Mouse (Mus musculus): ENCODE measurements around the gene Slc35f1. TPM values are rescaled to one million over a fixed set of nuclear protein-coding genes. Genes with fewer than 3 reads are reported as not detected.
"Not testable (repeated sequence)": the region's sequence is repeated elsewhere in the genome, so short reads cannot be mapped to it uniquely, and the experiment has no call there.

Slc35f1 gene
- polyA plus RNA-seq, 1 experiment from 2014 or later = 10.3 TPM

DNA sequence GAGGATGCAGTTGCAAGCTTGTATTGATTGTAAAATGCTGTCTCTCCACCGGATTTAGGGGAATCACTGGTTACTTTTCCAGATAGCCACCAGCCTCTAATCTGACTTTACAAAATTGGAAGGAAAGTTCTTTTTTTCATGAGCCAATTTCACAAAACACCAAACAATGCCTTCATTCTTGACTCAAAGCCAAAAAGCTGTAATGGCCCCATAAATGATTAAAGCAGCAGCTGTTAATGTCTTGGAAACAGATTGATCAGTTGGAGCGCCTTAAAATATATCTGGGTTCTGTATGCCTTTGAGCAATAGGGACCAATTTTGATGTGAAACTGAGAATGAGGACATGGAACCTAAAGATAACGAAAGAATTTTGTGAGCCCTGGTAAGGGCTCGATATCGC lies 174.6 kb downstream of the Slc35f1 start:
- DNase-seq (ENCODE audit: low read depth, low spot score) = no peak
- ChIA-PET CTCF (no interaction called here), POLR2A (no interaction called here)
- ATAC-seq = no peak
- TF ChIP-seq CTCF (IDR thresholded peaks at IDR 0.05) = no peak
- H3K27me3 ChIP-seq = no peaks in the 10 kb centered on the region
- in situ Hi-C loops (cut with MboI; ENCODE audit: low pct_unique_long_range_greater_than_20kb) = no loop called here

DNA sequence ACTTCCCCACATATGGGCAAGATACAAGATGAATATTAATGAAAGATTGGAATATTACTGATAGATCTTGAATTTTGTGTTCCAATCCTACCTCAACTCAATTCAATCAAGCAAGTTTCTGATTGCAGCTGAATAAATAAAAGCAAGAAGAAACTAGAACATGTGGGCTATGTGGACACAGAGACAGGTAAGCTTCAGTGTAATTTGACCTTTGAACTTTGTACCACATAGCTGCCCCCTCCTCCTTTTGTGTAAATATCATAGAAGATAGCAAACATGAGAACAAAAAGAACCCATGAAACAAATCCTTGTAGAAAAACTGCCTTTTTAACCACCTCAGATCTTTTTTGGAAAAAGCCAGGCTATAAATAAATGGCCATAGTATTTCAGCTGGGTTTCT lies 180.8 kb downstream of the Slc35f1 start:
- DNase-seq (ENCODE audit: low read depth, low spot score) (no peak), ATAC-seq (no peak)
- CTCF ChIA-PET = no interaction called here
- POLR2A ChIA-PET = no interaction called here
- H3K27me3 ChIP-seq = no peaks in the 10 kb centered on the region
- in situ Hi-C loops (cut with MboI; ENCODE audit: low pct_unique_long_range_greater_than_20kb) = no loop called here
- TF ChIP-seq CTCF (IDR thresholded peaks at IDR 0.05) = no peak

DNA sequence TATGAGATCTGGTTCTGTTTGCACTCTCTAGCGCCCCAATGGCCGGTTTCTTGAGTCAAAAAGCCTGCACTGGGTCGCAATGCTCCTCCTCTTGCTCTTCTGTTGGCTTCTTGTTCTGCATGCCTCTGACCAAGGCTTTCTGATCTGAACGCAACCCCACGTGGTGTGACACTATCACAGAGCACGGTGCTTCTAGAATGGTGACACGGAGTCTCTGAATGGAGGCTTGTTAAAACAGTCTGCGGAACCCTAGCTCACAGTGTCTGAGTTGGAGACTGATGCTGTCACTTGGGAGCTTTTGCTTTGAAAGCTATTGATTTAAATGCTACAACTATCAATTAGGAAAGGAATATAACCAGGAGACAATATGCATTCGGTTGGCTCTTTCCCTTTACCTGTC lies 183.8 kb downstream of the Slc35f1 start:
- ChIA-PET CTCF (interaction anchor here (1.0 to 1.4 kb wide), 2 partner anchors 46 to 231 kb away, joined by 3 read pairs; no protein-coding TSS in a partner anchor), POLR2A (no interaction called here)
- no peaks in the 10 kb centered on the region for H3K27me3 ChIP-seq
- TF ChIP-seq CTCF (IDR thresholded peaks at IDR 0.05) = no peak
- in situ Hi-C loops (cut with MboI; ENCODE audit: low pct_unique_long_range_greater_than_20kb) = no loop called here
- DNase-seq (ENCODE audit: low read depth, low spot score) (no peak), ATAC-seq (no peak)

DNA sequence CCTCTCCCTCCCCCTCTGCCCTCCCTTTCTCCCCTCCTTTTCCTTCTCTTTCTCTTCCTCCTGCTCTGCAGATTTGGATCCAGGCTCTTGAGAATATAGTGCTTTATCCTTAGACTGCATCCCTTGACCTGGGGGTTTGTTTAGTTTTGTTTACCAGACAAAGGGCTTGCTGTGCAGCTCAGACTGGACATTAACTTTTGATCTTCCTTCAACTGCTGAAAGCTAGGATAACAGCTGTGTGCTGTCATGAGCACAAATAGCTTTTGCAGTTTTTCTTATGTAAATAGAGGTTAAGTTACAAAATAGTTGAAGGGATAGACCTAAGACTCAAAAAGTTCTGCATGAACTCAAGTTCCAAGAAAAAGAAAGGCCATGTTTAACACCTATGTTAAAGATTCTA lies 184.4 kb downstream of the Slc35f1 start:
- ChIA-PET CTCF (interaction anchor here (1.4 kb wide), 1 partner anchor 45 kb away, joined by 3 read pairs; no protein-coding TSS in a partner anchor), POLR2A (no interaction called here)
- ATAC-seq = no peak
- DNase-seq (ENCODE audit: low read depth, low spot score) = no peak
- H3K27me3 ChIP-seq = no peaks in the 10 kb centered on the region
- no peak for TF ChIP-seq CTCF (IDR thresholded peaks at IDR 0.05)
- in situ Hi-C loops (cut with MboI; ENCODE audit: low pct_unique_long_range_greater_than_20kb) = no loop called here

DNA sequence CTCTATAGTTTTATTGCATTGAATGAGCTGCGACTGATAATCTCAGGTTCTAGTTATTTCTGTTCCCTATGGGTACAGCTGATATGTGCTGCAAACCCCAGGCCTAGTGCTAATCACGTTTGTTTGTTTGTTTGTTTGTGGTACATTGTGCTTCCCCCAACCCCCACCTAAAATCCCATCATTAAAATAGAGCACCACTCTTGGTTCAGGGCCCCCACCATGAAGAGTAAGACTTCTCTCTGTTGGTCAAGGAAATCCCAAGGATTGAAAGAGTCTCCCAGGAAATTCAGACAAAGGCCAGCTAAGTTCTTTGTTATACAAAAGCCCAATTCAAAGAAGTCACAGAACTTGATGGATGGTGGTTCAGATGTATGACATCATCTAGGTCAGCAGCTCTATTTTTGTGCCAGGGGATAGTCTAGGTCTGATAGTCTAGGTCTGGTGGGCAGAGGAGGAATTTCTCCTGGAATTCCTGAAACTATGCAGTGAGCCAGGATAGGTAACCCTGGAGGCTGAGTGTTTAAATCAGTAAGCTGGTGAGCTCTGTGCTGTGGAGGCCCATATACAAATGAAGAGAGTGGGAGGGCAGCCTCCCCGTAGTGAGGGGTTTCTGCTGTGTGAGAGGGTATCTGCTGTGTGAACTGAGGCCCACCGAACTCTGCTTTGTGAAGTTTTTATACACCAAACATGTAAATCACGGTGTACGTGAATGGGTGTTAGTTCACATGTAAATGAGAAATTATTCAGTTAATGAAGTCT lies 187.1 kb downstream of the Slc35f1 start:
- POLR2A ChIA-PET = interaction anchor here (0.5 kb wide), 1 partner anchor 89 kb away, joined by 3 read pairs; no protein-coding TSS in a partner anchor
- TF ChIP-seq CTCF (IDR thresholded peaks at IDR 0.05) = no peak
- H3K27me3 ChIP-seq = no peaks in the 10 kb centered on the region
- CTCF ChIA-PET = interaction anchor here (1.5 kb wide), 1 partner anchor 8 kb away, joined by 4 read pairs; no protein-coding TSS in a partner anchor
- no peak for DNase-seq (ENCODE audit: low read depth, low spot score)
- in situ Hi-C loops (cut with MboI; ENCODE audit: low pct_unique_long_range_greater_than_20kb) = no loop called here
- peak; percentile 57 for ATAC-seq

DNA sequence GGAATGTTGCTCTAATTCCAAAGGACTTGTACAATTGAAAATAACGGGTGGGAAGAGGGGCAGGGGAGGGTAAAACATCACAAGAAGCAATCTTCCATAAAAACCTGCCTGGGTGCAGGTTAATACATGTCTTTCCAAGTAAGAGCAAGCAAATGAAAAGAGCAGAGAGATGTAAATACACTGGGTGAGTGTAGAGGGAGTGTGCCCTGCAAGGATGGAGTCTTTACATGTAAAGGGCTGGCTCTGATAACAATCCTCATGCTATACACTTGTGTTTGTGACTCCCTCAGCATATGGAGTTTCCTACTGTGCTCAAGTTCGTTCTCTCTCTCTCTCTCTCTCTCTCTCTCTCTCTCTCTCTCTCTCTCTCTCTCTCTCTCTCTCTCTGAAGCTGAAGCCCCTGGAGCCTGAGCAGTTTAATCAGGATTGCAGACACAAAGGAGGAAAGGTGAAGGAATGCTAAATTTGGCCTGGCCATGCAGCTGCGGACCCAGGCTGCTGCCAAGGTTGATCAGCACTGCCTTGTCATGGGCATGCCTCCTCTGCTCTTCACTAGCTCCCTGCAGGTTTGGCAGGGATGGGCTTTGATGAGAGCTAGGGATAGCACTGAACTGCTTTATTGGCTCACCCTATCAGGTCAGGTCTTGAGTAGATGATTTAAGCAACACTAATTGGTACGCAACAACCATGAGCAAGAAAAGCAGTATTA lies 187.9 kb downstream of the Slc35f1 start:
- POLR2A ChIA-PET = no interaction called here
- no peaks in the 10 kb centered on the region for H3K27me3 ChIP-seq
- ATAC-seq = no peak
- CTCF ChIA-PET = interaction anchor here (0.7 to 1.5 kb wide), 3 partner anchors 8 to 39 kb away, joined by 3 to 4 read pairs (median 4); no protein-coding TSS in a partner anchor
- in situ Hi-C loops (cut with MboI; ENCODE audit: low pct_unique_long_range_greater_than_20kb) = no loop called here
- DNase-seq (ENCODE audit: low read depth, low spot score) = no peak
- no peak for TF ChIP-seq CTCF (IDR thresholded peaks at IDR 0.05)

DNA sequence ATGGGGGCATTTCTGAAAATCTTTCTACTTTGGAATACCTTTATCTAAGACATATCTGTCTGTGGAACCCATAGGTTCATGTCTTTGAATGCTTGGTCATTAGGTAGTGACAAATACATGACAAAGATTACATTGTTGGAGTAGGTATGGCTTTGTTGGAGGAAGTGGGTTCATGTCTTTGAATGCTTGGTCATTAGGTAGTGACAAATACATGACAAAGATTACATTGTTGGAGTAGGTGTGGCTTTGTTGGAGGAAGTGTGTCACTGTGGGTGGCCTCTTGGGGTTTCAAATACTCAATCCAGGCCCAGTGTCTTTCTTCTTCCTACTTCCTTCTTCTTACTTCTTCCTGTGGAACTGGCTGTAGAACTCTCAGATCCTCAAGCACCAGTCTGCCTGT lies 206.4 kb downstream of the Slc35f1 start:
- ATAC-seq; H3K27me3 ChIP-seq; DNase-seq (ENCODE audit: low read depth, low spot score); in situ Hi-C loops (cut with MboI; ENCODE audit: low pct_unique_long_range_greater_than_20kb); POLR2A ChIA-PET; CTCF ChIA-PET: not testable (repeated sequence)

DNA sequence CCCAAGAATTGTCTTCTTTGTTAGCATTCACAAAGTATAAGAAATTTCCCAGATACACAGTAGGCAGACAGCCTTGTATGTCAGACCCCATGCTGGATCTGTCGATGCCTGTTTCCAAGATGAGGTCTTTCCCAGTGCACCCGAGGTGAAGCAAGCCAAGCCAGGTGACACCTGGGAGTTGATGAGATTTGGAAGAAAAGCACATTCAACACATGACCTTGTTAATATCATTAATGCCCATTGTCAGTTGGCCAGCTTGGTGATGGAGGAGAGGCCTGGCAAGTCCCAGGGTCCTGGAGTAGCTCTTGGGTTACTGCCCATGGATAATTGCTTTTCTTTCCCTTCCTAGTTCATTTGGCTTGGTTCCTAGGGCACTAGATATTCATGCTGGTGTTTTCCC lies 214.6 kb downstream of the Slc35f1 start:
- TF ChIP-seq CTCF (IDR thresholded peaks at IDR 0.05) = no peak
- ChIA-PET POLR2A (no interaction called here), CTCF (no interaction called here)
- in situ Hi-C loops (cut with MboI; ENCODE audit: low pct_unique_long_range_greater_than_20kb) = no loop called here
- no peak for DNase-seq (ENCODE audit: low read depth, low spot score)
- no peaks in the 10 kb centered on the region for H3K27me3 ChIP-seq
- ATAC-seq = no peak

DNA sequence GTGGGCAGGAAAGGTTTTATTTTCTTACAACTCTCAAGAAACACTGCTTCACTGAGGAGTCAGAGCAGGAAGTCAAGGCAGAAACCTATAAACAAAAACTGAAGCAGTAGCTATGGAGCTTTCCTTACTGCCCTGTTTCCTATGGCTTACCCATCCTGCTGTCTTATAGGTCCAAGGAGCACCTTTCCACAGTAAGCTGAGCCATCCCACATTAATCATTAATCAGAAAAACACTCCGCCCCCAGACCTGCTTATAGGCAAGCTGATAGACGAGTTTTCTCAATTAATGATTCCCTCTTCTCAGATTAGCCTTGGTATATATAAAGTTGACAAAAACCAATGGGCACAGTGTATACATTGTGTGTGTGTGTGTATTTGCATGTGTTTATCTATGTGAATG lies 221.4 kb downstream of the Slc35f1 start:
- DNase-seq (ENCODE audit: low read depth, low spot score) = no peak
- in situ Hi-C loops (cut with MboI; ENCODE audit: low pct_unique_long_range_greater_than_20kb) = no loop called here
- ChIA-PET CTCF (no interaction called here), POLR2A (no interaction called here)
- TF ChIP-seq CTCF (IDR thresholded peaks at IDR 0.05) = no peak
- ATAC-seq = no peak
- no peaks in the 10 kb centered on the region for H3K27me3 ChIP-seq

DNA sequence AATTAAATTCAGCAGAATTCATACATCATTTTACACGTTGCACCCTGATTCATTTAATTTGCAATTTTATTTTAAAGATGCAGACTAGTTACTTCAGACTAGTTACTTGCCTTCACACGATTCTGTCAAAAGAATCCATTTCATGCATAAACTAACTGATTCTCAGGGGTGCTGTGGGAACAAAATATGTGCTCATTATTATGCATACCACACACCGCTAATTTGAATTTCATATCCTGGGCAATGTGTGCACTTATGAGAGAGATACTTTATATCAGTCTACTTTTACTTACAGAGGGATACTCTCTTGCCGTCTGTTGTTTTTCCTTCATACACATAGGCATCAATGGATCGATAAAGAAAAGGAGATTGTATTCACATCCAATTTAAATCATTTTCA lies 228.4 kb downstream of the Slc35f1 start:
- POLR2A ChIA-PET = no interaction called here
- in situ Hi-C loops (cut with MboI; ENCODE audit: low pct_unique_long_range_greater_than_20kb) = no loop called here

DNA sequence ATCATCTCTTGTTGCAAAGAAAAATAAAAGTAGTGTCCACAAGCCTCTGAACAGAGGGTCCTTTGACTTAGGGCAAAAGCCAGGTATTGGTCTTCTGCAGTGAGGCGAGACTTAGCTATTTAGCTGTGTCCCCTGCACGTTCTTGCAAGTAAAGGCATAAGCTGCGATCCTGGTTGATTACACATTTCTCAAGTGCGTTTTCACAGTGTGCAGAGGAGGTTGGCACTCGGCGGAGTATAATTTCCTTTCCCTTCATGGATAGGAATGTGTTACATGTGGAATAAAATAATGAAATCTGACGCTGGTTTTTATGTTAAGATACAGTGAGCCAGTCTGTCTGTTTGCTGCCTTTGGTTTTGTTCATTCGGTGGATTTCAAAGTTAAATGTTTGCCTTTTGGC lies 232.8 kb downstream of the Slc35f1 start:
- in situ Hi-C loops (cut with MboI; ENCODE audit: low pct_unique_long_range_greater_than_20kb) = no loop called here
- ChIA-PET POLR2A (no interaction called here), CTCF (no interaction called here)
- no peak for TF ChIP-seq CTCF (IDR thresholded peaks at IDR 0.05)
- H3K27me3 ChIP-seq = no peaks in the 10 kb centered on the region
- DNase-seq (ENCODE audit: low read depth, low spot score) = no peak
- no peak for ATAC-seq

More for the DNA sequence above, 228.4 kb downstream of the Slc35f1 start:
- no peaks in the 10 kb centered on the region for H3K27me3 ChIP-seq
- no peak for TF ChIP-seq CTCF (IDR thresholded peaks at IDR 0.05)
- ATAC-seq = no peak
- CTCF ChIA-PET = no interaction called here
- no peak for DNase-seq (ENCODE audit: low read depth, low spot score)
